Mouse (Mus musculus): Measurements from ENCODE around the gene Slc4a5.

Slc4a5 gene

DNA sequence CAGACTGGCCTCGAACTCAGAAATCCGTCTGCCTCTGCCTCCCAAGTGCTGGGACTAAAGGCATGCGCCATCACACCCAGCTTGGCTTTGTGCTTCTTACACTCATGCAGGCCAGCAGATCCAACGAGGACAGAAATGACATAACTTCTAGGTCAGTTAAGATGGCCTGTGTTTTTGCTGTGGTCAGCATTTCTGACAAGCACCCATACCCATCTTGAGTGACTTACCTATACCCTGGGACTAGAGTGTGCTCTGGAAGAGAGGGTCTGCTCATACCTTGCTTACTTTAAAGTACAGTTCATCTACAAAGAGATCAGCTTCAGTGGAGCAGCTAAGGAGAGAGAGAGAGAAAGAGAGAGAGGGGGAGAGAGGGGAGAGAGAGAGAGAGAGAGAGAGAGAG lies 13.7 kb downstream of the Slc4a5 start:
- no peak for DNase-seq

- DNase-seq: no peak
Observed at GRCm38 (mm10) chr6:83234280-83234741, 14.7 kb downstream of the Slc4a5 start.

DNA sequence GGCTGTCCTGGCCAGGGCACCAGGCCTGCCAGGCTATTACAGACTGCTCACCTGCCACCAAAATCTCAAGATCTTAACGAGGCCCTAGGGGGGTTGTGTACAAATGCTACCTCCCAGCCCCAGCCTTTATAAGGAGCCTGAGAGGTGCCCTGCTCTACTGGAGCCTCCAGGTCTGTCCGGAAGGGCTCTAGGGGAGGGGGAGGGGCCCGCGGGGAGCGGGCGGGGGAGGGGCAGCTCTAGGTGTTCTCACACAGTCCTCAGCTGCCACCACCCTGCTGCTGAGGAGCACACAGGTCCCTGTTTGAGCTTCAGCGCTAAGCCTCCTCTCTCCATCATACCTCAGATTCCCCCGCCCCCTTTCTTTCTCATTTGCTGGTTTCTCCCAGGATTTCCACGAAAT lies 17.5 kb downstream of the Slc4a5 start:
- DNase-seq: no peak

DNA sequence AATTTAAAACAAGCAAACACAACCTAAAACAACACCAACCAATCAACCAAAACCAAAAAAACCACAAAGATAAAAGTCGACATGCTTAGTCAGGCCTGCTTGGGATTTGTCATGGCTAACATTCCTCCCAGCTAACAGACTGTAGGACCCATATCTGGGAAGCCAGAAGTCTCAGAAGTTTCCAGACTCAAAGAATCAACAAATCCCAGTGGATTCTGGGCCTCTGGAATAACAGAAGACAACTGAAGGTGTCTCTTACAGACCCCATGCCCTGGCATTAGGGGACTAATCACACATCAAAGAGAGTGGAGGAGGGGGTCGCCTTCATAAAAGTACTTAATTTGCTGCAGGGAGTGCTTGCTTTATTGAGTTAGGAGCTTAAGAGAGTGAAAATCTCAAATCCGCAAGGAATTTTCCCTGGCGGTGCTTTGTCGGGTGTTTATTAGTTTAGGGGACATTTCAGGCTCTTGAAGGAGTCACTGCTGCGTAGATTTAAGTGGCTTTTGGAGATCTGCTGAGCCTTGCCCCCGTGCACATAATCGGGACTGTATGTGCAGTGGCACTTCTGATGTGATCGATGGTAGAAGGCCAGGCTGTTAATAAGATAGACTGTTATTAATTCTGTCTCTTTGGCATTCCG lies 24.9 kb downstream of the Slc4a5 start:
- no peak for DNase-seq

DNA sequence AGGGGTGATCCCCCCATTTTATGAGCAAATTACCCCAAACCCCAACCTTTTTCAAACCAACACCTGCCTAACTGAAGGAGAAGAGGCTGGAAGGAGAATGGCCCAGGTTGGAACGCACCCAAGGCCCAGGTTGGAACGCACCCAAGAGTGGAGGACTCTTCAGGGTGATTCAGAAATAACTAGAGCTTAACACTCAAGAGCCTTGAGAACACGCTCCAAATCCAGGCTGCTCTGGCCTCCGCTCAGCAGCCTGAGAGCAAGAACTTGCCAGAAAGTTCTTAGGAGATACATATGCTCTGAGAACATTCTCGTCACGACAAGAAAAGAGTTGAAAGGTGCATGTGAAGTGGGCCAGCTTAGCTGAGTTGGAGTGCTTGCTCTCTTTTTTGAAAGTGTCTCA lies 25.5 kb downstream of the Slc4a5 start:
- peak; percentile 44 for DNase-seq

- no peak for DNase-seq
Observed at GRCm38 (mm10) chr6:83245997-83246396, 26.4 kb downstream of the Slc4a5 start.

DNA sequence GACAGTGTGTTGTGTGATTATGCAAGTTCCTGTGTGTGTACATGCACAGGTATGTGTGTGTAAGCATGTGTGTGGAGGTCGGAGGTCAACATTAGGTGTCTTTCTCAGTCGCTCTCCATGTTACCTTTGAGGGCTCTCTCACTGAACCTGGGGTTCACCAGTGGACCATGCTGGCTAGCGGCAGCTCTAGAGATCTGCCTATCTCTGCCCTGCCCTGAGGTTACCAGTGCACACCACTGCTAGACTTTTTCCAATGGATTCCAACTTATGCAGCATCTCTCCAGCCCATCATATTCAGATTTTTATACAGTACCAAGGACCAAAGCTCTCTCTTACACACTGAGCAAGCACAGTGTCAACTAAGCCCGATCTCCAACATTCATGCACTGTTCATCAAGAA lies 27.1 kb downstream of the Slc4a5 start:
- DNase-seq: no peak

GRCm38 (mm10) chr6:83247153-83247552 lies 27.5 kb downstream of the Slc4a5 start:
- no peak for DNase-seq

- DNase-seq: no peak
Observed at GRCm38 (mm10) chr6:83254242-83254641, 34.6 kb downstream of the Slc4a5 start.

GRCm38 (mm10) chr6:83264516-83264915 lies 44.9 kb downstream of the Slc4a5 start:
- no peak for DNase-seq

- no peak for DNase-seq
Observed at GRCm38 (mm10) chr6:83265253-83265652, 45.6 kb downstream of the Slc4a5 start.

DNA sequence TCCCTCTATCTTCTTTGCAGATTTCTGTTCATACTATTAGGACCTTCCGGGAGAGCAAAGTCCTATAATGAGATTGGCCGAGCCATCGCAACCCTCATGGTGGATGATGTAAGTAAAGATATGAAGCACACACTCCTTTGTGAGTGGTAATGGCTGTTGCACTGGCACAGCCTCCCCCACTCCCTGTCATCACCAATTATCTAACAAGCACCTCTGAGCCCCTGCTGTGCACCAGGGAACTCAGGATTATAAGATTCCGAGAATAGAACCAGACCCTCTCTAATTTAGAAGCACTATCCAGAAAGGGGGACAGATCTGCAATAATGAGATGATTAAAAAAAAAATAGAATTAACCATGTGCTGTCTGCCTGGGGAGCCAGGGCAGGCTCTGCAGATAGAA lies 46.0 kb downstream of the Slc4a5 start:
- no peak for DNase-seq

DNA sequence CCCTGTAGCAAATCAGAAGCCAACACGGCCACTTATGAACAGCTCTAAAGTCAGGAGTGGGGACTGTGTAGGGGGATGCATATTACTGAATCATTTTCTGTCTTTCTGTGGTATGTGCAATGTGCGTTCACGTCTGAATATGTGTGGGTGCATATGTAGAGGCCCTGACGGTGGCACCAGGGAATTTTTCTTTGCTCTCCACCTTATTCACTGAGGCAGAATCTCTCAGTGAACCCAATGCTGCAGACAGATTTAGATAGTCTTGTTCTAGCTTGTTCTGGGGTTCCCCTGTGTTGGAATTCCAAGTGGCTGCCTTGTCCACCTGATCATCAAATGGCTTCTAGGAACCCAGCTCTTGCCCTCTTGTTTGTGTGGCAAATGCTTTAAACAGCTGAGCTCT lies 48.0 kb downstream of the Slc4a5 start:
- DNase-seq: peak; percentile 15

GRCm38 (mm10) chr6:83268144-83269010 lies 48.7 kb downstream of the Slc4a5 start:
- peak; percentile 94 for DNase-seq

DNA sequence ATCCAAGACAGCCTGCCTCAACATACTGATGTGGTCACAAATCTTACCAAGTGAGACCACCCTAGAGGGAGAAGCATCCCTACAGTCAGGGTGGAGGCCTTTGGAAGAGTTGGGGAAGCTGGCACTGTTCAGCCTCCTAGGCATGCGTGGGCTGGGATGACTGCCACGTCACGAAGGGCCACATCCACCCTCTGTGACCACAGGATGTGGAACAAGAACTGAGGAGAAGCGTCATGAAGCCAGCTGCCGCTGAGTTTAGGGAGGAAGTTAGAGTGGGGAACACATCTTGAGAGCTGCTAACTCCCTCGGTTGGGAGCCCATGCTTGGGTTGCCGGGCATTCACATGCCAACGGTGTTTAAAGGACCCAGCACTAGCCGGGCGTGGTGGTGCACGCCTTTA lies 54.1 kb downstream of the Slc4a5 start:
- DNase-seq: no peak

DNA sequence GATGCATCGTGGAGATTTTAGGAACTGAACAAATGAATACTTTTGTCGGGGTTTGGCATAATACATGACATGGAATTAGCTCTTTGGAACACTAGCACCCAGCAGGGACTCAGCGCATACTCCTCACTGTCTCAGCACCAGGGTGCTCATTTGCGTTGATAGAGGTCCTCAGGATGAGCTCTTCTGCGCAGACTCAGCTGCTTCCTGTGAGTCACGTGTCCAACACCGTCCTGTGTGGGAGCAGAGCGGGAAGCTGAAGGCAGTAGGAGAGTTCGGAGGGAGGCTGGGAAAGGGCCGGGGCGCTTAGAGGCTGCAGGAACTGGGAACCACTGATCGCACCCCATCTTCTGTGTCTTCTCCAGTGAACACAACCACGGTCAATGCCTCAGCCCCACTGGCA lies 57.5 kb downstream of the Slc4a5 start:
- DNase-seq: no peak

DNA sequence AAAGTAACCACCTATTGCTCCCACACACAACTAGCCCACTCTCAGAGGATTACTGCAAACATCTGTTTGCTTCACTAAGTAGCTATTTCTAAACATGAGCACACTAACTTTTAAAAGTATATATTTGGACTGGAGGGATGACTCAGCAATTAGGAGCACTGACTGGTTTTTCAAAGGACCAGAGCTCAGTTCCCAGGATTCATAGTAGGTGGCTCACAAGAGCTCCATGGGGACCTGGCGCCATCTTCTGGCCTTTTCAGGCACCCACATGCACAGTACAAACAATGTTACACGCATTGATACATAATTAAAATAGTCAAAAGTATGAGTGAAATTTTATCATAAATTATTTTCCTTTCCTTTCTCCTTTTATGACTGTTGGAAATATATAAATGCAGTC lies 59.3 kb downstream of the Slc4a5 start:
- no peak for DNase-seq

GRCm38 (mm10) chr6:83280256-83280955 lies 60.8 kb downstream of the Slc4a5 start:
- DNase-seq: no peak

GRCm38 (mm10) chr6:83300447-83301229 lies 81.0 kb downstream of the Slc4a5 start:
- DNase-seq: no peak

GRCm38 (mm10) chr6:83301294-83301693 lies 81.7 kb downstream of the Slc4a5 start:
- no peak for DNase-seq

- no peak for DNase-seq
Observed at GRCm38 (mm10) chr6:83302264-83302663, 82.6 kb downstream of the Slc4a5 start.

DNA sequence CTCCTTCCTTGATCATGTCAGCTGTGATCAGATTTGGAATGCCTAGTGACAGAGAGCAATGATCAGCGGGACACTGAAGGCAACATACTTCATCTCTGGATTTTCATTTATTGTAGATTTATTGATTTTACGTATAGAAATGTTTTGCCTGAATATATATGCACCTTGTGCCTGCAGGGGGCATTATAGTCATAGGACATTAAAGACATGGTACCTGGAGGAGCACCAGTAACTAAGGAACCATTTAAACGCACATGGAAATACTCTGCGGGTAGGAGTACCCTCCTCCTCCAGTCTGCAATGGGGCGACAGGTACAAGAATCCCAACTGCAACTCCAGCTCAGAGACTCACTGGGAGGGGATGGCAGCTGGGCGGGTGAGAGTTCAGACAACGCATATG lies 89.4 kb downstream of the Slc4a5 start:
- no peak for DNase-seq

GRCm38 (mm10) chr6:83311206-83311605 lies 91.6 kb downstream of the Slc4a5 start:
- no peak for DNase-seq

Data from cerebellum, adult 9-11 months (tissue).